ENCODE assay signal across 12 mouse cellular contexts in the genomic region with DNA sequence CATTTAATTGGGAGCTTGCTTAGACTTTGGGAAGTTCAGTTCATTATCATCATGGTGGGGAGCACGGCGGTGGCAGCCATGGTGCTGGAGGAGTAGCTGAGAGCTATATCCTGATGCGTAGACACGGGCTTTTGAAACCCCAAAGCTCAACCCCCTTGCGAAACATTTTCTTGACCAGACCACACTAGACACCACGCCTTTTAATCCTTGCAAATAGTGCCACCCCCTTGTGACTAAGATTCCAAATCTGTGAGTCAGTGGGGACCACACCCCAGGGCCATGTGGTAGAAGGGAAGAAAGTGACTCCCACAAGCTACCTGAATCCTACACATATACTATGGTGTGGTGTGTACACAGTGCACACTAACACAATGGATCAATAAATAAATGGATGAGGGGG.
"Had no signal": no experiment of that assay in that cellular context is flagged by ENCODE, and none has a peak within 500 bp of the region (broad histone marks: within the 10 kb centered on the region; RNA-seq: fewer than 3 reads in every experiment).

No protein-coding gene starts in this region.

- H3K27me3 ChIP-seq: limb, embryonic 13.5 days; neural tube, embryonic 13.5 days had no signal

- H3K4me3 ChIP-seq: layer of hippocampus, adult 2 months; limb, embryonic 13.5 days; midbrain, embryonic 10.5 days; neural tube, embryonic 13.5 days had no signal

- H3K27ac ChIP-seq: layer of hippocampus, adult 2 months; limb, embryonic 13.5 days; liver, embryonic 14.5 days; midbrain, embryonic 10.5 days; neural tube, embryonic 13.5 days had no signal

- DNase-seq: kidney, postnatal 4 days; left cerebral cortex, postnatal 4 days; lung, adult 18-20 months; midbrain, embryonic 14.5 days; retina, postnatal 1 day; right cerebral cortex, postnatal 14 days; thymus, postnatal 4 days had no signal

- H3K9ac ChIP-seq: limb, embryonic 13.5 days; liver, embryonic 14.5 days; neural tube, embryonic 13.5 days had no signal

- H3K4me2 ChIP-seq: limb, embryonic 13.5 days; neural tube, embryonic 13.5 days had no signal

- H3K9me3 ChIP-seq: limb, embryonic 13.5 days; midbrain, embryonic 10.5 days; neural tube, embryonic 13.5 days had no signal
